Mouse (Mus musculus): ENCODE results near the gene Castor2. TPM values are rescaled to one million over a fixed set of nuclear protein-coding genes. Genes with fewer than 3 reads are reported as not detected.

Castor2 gene
- total and polyA plus RNA-seq, 3 experiments = 0.35 to 3.9 (median 1.3) TPM

DNA sequence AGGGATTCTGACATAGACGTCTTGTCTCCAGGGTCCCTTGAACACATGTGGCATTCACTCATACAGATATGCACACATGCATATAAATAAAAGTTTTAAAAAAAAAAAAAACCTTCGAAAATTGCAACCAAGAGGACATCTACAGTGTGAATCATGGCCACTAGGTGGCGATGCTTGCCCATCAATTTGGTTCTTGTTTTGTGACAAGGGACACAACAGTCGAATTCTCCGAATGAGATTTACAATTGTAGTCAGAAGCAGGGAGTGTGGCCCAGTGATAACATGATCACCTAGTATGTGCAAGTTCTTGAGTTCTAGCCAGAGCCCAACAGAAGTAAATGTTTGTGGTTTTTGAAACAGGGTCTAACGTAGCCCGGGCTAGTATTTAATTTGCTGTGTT is 80.4 kb downstream of the Castor2 start (continued):
- no peak for TF ChIP-seq ETS1 (conservative IDR thresholded peaks at IDR 0.05; ENCODE audit: low read depth, low read length)
- 0 out of 2 replicates have a peak, but pooled peaks have one; percentile 38 for TF ChIP-seq SIN3A (IDR thresholded peaks at IDR 0.05; ENCODE audit: low read length)
- TF ChIP-seq HCFC1 (IDR thresholded peaks at IDR 0.05; ENCODE audit: low read depth, low read length) = peak; percentile 38; the same call in 1 of the 2 replicates
- TF ChIP-seq CHD1 (IDR thresholded peaks at IDR 0.05; ENCODE audit: low read depth, low read length) = no peak
- 0 out of 2 replicates have a peak, but pooled peaks have one; percentile 25 for TF ChIP-seq BHLHE40 (IDR thresholded peaks at IDR 0.05; ENCODE audit: low read depth, low read length)
- TF ChIP-seq TBP (conservative IDR thresholded peaks at IDR 0.05; ENCODE audit: low read depth, low read length) = no peak
- peak; percentile 77 for TF ChIP-seq ZC3H11A (IDR thresholded peaks at IDR 0.05; ENCODE audit: low read depth, low read length)
- no peak for TF ChIP-seq NRF1 (IDR thresholded peaks at IDR 0.05; ENCODE audit: low read depth, low read length)
- TF ChIP-seq IRF4 (IDR thresholded peaks at IDR 0.05; ENCODE audit: low read depth, low read length) = 0 out of 2 replicates have a peak, but pooled peaks have one; percentile 7
- TF ChIP-seq CTCF (conservative IDR thresholded peaks at IDR 0.05 in 1 of 2, IDR thresholded peaks at IDR 0.05 in 1 of 2; ENCODE audit: low read depth in 2 of 2, low read length in 2 of 2) = peak; percentile 72 to 95
- 0 out of 2 replicates have a peak, but pooled peaks have one; percentile 48 for TF ChIP-seq MAZ (IDR thresholded peaks at IDR 0.05; ENCODE audit: low read depth, low read length)
- no peak for TF ChIP-seq RCOR1 (conservative IDR thresholded peaks at IDR 0.05; ENCODE audit: low read depth, low read length)
- no peak for TF ChIP-seq MXI1 (IDR thresholded peaks at IDR 0.05; ENCODE audit: low read depth, low read length)
- TF ChIP-seq JUND (conservative IDR thresholded peaks at IDR 0.05; ENCODE audit: low read depth, low read length) = 0 out of 2 replicates have a peak, but pooled peaks have one; percentile 40

DNA sequence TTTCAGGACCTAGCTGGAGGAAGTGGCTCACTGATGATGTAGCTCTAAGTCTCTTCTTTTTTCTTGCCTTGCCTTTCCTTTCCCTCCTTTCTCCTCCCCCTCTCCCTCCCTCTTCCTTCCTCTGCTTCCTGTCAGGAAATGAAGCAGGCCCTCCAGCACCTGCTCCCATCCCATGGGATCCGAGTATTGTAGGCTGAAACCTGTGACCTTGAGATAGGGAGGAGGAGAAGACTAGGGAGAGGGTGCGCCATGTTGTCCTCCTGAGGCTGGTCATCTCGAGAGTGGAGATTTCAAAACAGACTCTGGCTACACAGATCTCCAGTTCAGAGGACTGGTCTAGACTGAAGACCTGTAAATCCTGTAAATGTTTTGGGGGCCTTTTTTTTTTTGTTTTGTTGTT is 82.7 kb downstream of the Castor2 start:
- no peak overlapping the region for H3K4me2 ChIP-seq (ENCODE audit: insufficient read depth, low read depth, poor library complexity, severe bottlenecking)
- H3K27me3 ChIP-seq (replicated peaks) = no peaks in the 10 kb centered on the region
- no peak overlapping the region for H3K27ac ChIP-seq (ENCODE audit: insufficient read depth, low read depth)
- peaks cover 0 to 3% of the 10 kb centered on the region in 2 experiments for H3K36me3 ChIP-seq (replicated peaks in 1 of 2; ENCODE audit: control insufficient read depth in 1 of 2, insufficient read depth in 1 of 2, low read length in 1 of 2)
- H3K4me1 ChIP-seq (ENCODE audit: control insufficient read depth in 1 of 2, insufficient read depth in 2 of 2) = peaks cover 2 to 39% of the 10 kb centered on the region in 2 experiments; a peak in 3 of 4 replicates
- DNase-seq (ENCODE audit: extremely low read depth) = no peak
- H3K9me3 ChIP-seq (replicated peaks; ENCODE audit: low read length) = no peaks in the 10 kb centered on the region
- no peak overlapping the region; the same call in 1 of the 2 replicates for H3K9ac ChIP-seq (ENCODE audit: insufficient read depth, low read depth)
- dilution Hi-C loops (cut with MboI; ENCODE audit: extremely low pct_ligation_motif_present, extremely low pct_unique_long_range_greater_than_20kb, low sequenced_read_pairs) (no loop called here), in situ Hi-C loops (cut with MboI; ENCODE audit: low pct_ligation_motif_present, low pct_unique_long_range_greater_than_20kb, low sequenced_read_pairs) (loop anchor here (5.0 kb wide), 2 partner anchors 160 to 310 kb away; no protein-coding TSS in a partner anchor)
- no peak for TF ChIP-seq KAT2A (IDR thresholded peaks at IDR 0.05; ENCODE audit: insufficient replicate concordance, low read length)
- TF ChIP-seq SMC3 (IDR thresholded peaks at IDR 0.05; ENCODE audit: low read depth, low read length) = no peak
- TF ChIP-seq POLR2AphosphoS2 (IDR thresholded peaks at IDR 0.05; ENCODE audit: low read depth, low read length) = no peak
- no peak for TF ChIP-seq POLR2A (IDR thresholded peaks at IDR 0.05; ENCODE audit: low read depth, low read length)
- TF ChIP-seq CHD1 (IDR thresholded peaks at IDR 0.05; ENCODE audit: low read depth, low read length) = no peak
- TF ChIP-seq PAX5 (IDR thresholded peaks at IDR 0.05; ENCODE audit: low read length) = no peak
- no peak for TF ChIP-seq MXI1 (IDR thresholded peaks at IDR 0.05; ENCODE audit: low read depth, low read length)
- TF ChIP-seq BHLHE40 (IDR thresholded peaks at IDR 0.05; ENCODE audit: low read depth, low read length) = no peak
- TF ChIP-seq USF2 (conservative IDR thresholded peaks at IDR 0.05; ENCODE audit: low read depth, low read length) = no peak
- no peak for TF ChIP-seq MAFK (IDR thresholded peaks at IDR 0.05; ENCODE audit: insufficient replicate concordance, low read length)
- TF ChIP-seq MEF2A (IDR thresholded peaks at IDR 0.05; ENCODE audit: borderline replicate concordance, low read depth, low read length) = no peak
- TF ChIP-seq RAD21 (IDR thresholded peaks at IDR 0.05; ENCODE audit: low read depth, low read length) = no peak
- no peak for TF ChIP-seq JUND (conservative IDR thresholded peaks at IDR 0.05; ENCODE audit: low read depth, low read length)
- no peak for TF ChIP-seq UBTF (IDR thresholded peaks at IDR 0.05; ENCODE audit: low read depth, low read length)
- no peak for TF ChIP-seq GABPA (IDR thresholded peaks at IDR 0.05; ENCODE audit: insufficient replicate concordance, low read depth, low read length)
- no peak for TF ChIP-seq MAX (IDR thresholded peaks at IDR 0.05; ENCODE audit: low read length)
- no peak for TF ChIP-seq IRF4 (IDR thresholded peaks at IDR 0.05; ENCODE audit: low read depth, low read length)
- no peaks in the 10 kb centered on the region for H3K79me2 ChIP-seq (replicated peaks; ENCODE audit: control insufficient read depth, extremely low read depth, insufficient read depth, poor library complexity, severe bottlenecking)
- no peak overlapping the region for H3K4me3 ChIP-seq (replicated peaks in 1 of 3; ENCODE audit: low read depth in 2 of 3, low read length in 2 of 3, poor library complexity in 1 of 3)
